Mouse (Mus musculus): Measurements from ENCODE around the gene Sptan1. TPM values are rescaled to one million over a fixed set of nuclear protein-coding genes. Genes with fewer than 3 reads are reported as not detected.

The Sptan1 gene
- total RNA-seq (2017): 84.1 and 89.2 TPM in 2 replicates

GRCm38 (mm10) chr2:29965250-29965843 is at the start of gene Sptan1:
Gene Sptan1, plus strand, starts transcription at chr2:29965560.
- peak; percentile 92 for ATAC-seq (replicated peaks; ENCODE audit: low read depth, poor library complexity, severe bottlenecking)

- no peak for ATAC-seq (replicated peaks; ENCODE audit: low read depth, poor library complexity, severe bottlenecking)
These were observed 47.7 kb upstream of the Sptan1 start for GRCm38 (mm10) chr2:29917621-29918020.

GRCm38 (mm10) chr2:29922011-29922410 is 43.3 kb upstream of the Sptan1 start:
- no peak for ATAC-seq (replicated peaks; ENCODE audit: low read depth, poor library complexity, severe bottlenecking)

- no peak for ATAC-seq (replicated peaks; ENCODE audit: low read depth, poor library complexity, severe bottlenecking)
These were observed 38.8 kb upstream of the Sptan1 start for GRCm38 (mm10) chr2:29926542-29926941.

- no peak for ATAC-seq (replicated peaks; ENCODE audit: low read depth, poor library complexity, severe bottlenecking)
These were observed 34.9 kb upstream of the Sptan1 start for GRCm38 (mm10) chr2:29930506-29930905.

- ATAC-seq (replicated peaks; ENCODE audit: low read depth, poor library complexity, severe bottlenecking): no peak
These were observed 34.2 kb upstream of the Sptan1 start for GRCm38 (mm10) chr2:29931194-29931593.

GRCm38 (mm10) chr2:29934906-29935599 is 30.3 kb upstream of the Sptan1 start, which contains the start of gene Gle1:
Gene Gle1, plus strand, starts transcription at chr2:29935426.
- peak; percentile 99 for ATAC-seq (replicated peaks; ENCODE audit: low read depth, poor library complexity, severe bottlenecking)

GRCm38 (mm10) chr2:29940073-29940472 is 25.3 kb upstream of the Sptan1 start:
- no peak for ATAC-seq (replicated peaks; ENCODE audit: low read depth, poor library complexity, severe bottlenecking)

GRCm38 (mm10) chr2:29940826-29941225 is 24.5 kb upstream of the Sptan1 start:
- ATAC-seq (replicated peaks; ENCODE audit: low read depth, poor library complexity, severe bottlenecking): no peak

GRCm38 (mm10) chr2:29944723-29945122 is 20.6 kb upstream of the Sptan1 start:
- no peak for ATAC-seq (replicated peaks; ENCODE audit: low read depth, poor library complexity, severe bottlenecking)

GRCm38 (mm10) chr2:29948896-29949295 is 16.5 kb upstream of the Sptan1 start:
- no peak for ATAC-seq (replicated peaks; ENCODE audit: low read depth, poor library complexity, severe bottlenecking)

GRCm38 (mm10) chr2:29961246-29961645 is 4.1 kb upstream of the Sptan1 start:
- ATAC-seq (replicated peaks; ENCODE audit: low read depth, poor library complexity, severe bottlenecking): no peak

GRCm38 (mm10) chr2:29964354-29965249 is 758 bp upstream of the Sptan1 start:
- ATAC-seq (replicated peaks; ENCODE audit: low read depth, poor library complexity, severe bottlenecking): no peak

GRCm38 (mm10) chr2:29965906-29966305 is 546 bp downstream of the Sptan1 start:
- no peak for ATAC-seq (replicated peaks; ENCODE audit: low read depth, poor library complexity, severe bottlenecking)

- ATAC-seq (replicated peaks; ENCODE audit: low read depth, poor library complexity, severe bottlenecking): no peak
These were observed 1.5 kb downstream of the Sptan1 start for GRCm38 (mm10) chr2:29966826-29967225.

- ATAC-seq (replicated peaks; ENCODE audit: low read depth, poor library complexity, severe bottlenecking): no peak
These were observed 2.4 kb downstream of the Sptan1 start for GRCm38 (mm10) chr2:29967768-29968167.

GRCm38 (mm10) chr2:29968638-29969037 is 3.3 kb downstream of the Sptan1 start:
- ATAC-seq (replicated peaks; ENCODE audit: low read depth, poor library complexity, severe bottlenecking): no peak

GRCm38 (mm10) chr2:29971838-29972635 is 6.7 kb downstream of the Sptan1 start:
- ATAC-seq (replicated peaks; ENCODE audit: low read depth, poor library complexity, severe bottlenecking): peak; percentile 62

- ATAC-seq (replicated peaks; ENCODE audit: low read depth, poor library complexity, severe bottlenecking): no peak
These were observed 8.2 kb downstream of the Sptan1 start for GRCm38 (mm10) chr2:29973525-29973924.

GRCm38 (mm10) chr2:29977307-29977706 is 11.9 kb downstream of the Sptan1 start:
- ATAC-seq (replicated peaks; ENCODE audit: low read depth, poor library complexity, severe bottlenecking): peak; percentile 56; the same call in 1 of the 2 replicates
